Mouse (Mus musculus): ENCODE results near the gene Rac1.

DNA sequence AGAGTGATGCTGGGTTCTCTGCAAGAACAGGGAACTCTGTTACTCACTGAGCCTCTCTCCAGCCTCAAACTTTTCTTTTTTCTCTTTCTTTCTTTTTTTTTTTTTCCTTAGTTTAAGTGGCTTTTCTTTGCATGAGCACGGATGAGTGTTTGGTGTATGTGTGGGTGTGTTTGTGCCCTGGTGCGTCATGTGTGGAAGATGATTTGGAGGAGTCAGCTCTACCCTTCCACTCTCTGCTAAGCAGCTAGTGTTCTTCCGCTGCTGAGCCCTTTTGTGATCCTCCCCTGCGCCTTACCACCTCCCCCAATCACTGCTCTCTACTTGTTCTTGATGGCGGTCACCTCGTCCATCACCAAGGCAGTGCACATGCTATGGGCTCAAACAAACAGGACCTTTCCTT is 32.1 kb downstream of the Rac1 start:
- TF ChIP-seq CTCF (IDR thresholded peaks at IDR 0.05; ENCODE audit: low read depth, low read length) (no peak), POLR2A (IDR thresholded peaks at IDR 0.05; ENCODE audit: borderline replicate concordance, low read depth, low read length) (no peak)
